Mouse (Mus musculus) intestine, embryonic 16.5 days (tissue): ENCODE results near the gene BC049352. TPM values are rescaled to one million over a fixed set of nuclear protein-coding genes. Genes with fewer than 3 reads are reported as not detected.
A peak's percentile ranks its signal among the peaks of the same experiment; 100 is the strongest.

Experiments used
- ATAC-seq: fragments of 200-750 bp; cut with Nextera tagmentation; 2 replicates; pipeline ENCODE4 v1.8.0; 2017; ENCODE audit warnings: moderate TSS enrichment, moderate library complexity
- H3K27ac ChIP-seq: fragments of 300-500 bp; sonication (generic); 2 replicates; pipeline ENCODE4 v1.5.1; 2014; ENCODE audit warnings: mild to moderate bottlenecking, low read length
- H3K27me3 ChIP-seq: fragments of 300-500 bp; sonication (generic); replicated peaks from 2 replicates; pipeline ENCODE4 v1.6.1; 2014; ENCODE audit warnings: low read length, control low read depth, mixed read lengths; ENCODE audit not compliant: control insufficient read depth, insufficient read depth
- H3K36me3 ChIP-seq: fragments of 300-500 bp; sonication (generic); 2 replicates; pipeline ENCODE4 v1.6.1; 2014; ENCODE audit warnings: low read length, control low read depth; ENCODE audit not compliant: control insufficient read depth, insufficient read depth
- H3K4me1 ChIP-seq: fragments of 300-500 bp; sonication (generic); 2 replicates; pipeline ENCODE4 v1.6.1; 2014; ENCODE audit warnings: low read length, control low read depth, mixed read lengths; ENCODE audit not compliant: control insufficient read depth, insufficient read depth
- H3K4me2 ChIP-seq: fragments of 300-500 bp; sonication (generic); 2 replicates; pipeline ENCODE4 v1.6.1; 2014; ENCODE audit warnings: low read depth, low read length, control low read depth
- H3K4me3 ChIP-seq: fragments of 300-500 bp; sonication (generic); 2 replicates; pipeline ENCODE4 v1.5.1; 2014; ENCODE audit warnings: mild to moderate bottlenecking, low read length
- H3K9ac ChIP-seq: fragments of 300-500 bp; sonication (generic); 2 replicates; pipeline ENCODE4 v1.6.1; 2014; ENCODE audit warnings: low read depth, low read length
- H3K9me3 ChIP-seq: fragments of 300-500 bp; sonication (generic); 2 replicates; pipeline ENCODE4 v1.6.1; 2016; ENCODE audit warnings: low read length, control low read depth; ENCODE audit not compliant: control insufficient read depth
- WGBS: fragments of 180-500 bp; shearing (Covaris S2); extraction: QIAGEN DNeasy Blood & Tissue Kit; methylation state at CpG from one replicate; pipeline ENCODE4 v1.1.7; 2014; 5-methylcytosine and 5-hydroxymethylcytosine counted together
- polyA plus RNA-seq: library from polyadenylated mRNA; unstranded; fragments of >200 nt; fragmentation: Nextera tagmentation; extraction: Ambion mirVana; gene quantifications from 2 replicates; pipeline ENCODE4 v1.2.1, GENCODE M21; 2015

Gene BC049352
- polyA plus RNA-seq, 1 experiment from 2014 or later, result 0.15 TPM

GRCm38 (mm10) chr9:45254021-45254420 is 72.2 kb downstream of the BC049352 start:
- H3K4me3 ChIP-seq, result no peak overlapping the region
- no peak for ATAC-seq

GRCm38 (mm10) chr9:45254605-45255004 is 72.8 kb downstream of the BC049352 start:
- no peak overlapping the region for H3K27ac ChIP-seq
- no peak overlapping the region for H3K9ac ChIP-seq
- H3K4me2 ChIP-seq, result no peak overlapping the region
- H3K4me3 ChIP-seq, result no peak overlapping the region
- no peaks in the 10 kb centered on the region for H3K4me1 ChIP-seq
- WGBS, result 63% methylated on average over 4 of the region's 4 CpGs
- no peak for ATAC-seq
- H3K27me3 ChIP-seq, result no peaks in the 10 kb centered on the region
- no peaks in the 10 kb centered on the region for H3K36me3 ChIP-seq
- no peaks in the 10 kb centered on the region for H3K9me3 ChIP-seq

More at GRCm38 (mm10) chr9:45254021-45254420, 72.2 kb downstream of the BC049352 start:
- no peaks in the 10 kb centered on the region for H3K4me1 ChIP-seq
- no peak overlapping the region for H3K4me2 ChIP-seq
- no peaks in the 10 kb centered on the region for H3K36me3 ChIP-seq
- H3K9me3 ChIP-seq, result no peaks in the 10 kb centered on the region
- H3K9ac ChIP-seq, result no peak overlapping the region
- WGBS, result 46% methylated on average over 6 of the region's 6 CpGs
- H3K27ac ChIP-seq, result no peak overlapping the region
- no peaks in the 10 kb centered on the region for H3K27me3 ChIP-seq

- 86% methylated on average over 4 of the region's 4 CpGs for WGBS
- Histone ChIP-seq H3K4me3 (no peak overlapping the region), H3K9ac (no peak overlapping the region), H3K4me2 (no peak overlapping the region), H3K9me3 (no peaks in the 10 kb centered on the region), H3K4me1 (no peaks in the 10 kb centered on the region), H3K27ac (no peak overlapping the region), H3K36me3 (no peaks in the 10 kb centered on the region), H3K27me3 (no peaks in the 10 kb centered on the region)
- ATAC-seq, result no peak
Measured at GRCm38 (mm10) chr9:45255431-45255830, 73.6 kb downstream of the BC049352 start.

GRCm38 (mm10) chr9:45255967-45256366 is 74.2 kb downstream of the BC049352 start:
- Histone ChIP-seq H3K27ac (no peak overlapping the region), H3K9me3 (no peaks in the 10 kb centered on the region), H3K9ac (no peak overlapping the region), H3K4me2 (no peak overlapping the region), H3K36me3 (no peaks in the 10 kb centered on the region), H3K4me1 (no peaks in the 10 kb centered on the region), H3K4me3 (no peak overlapping the region), H3K27me3 (no peaks in the 10 kb centered on the region)
- WGBS, result 80% methylated on average over 5 of the region's 5 CpGs
- ATAC-seq, result no peak

GRCm38 (mm10) chr9:45259065-45259464 is 77.3 kb downstream of the BC049352 start:
- no peaks in the 10 kb centered on the region for H3K27me3 ChIP-seq
- H3K4me2 ChIP-seq, result no peak overlapping the region
- 88% methylated on average over 13 of the region's 13 CpGs for WGBS
- no peaks in the 10 kb centered on the region for H3K9me3 ChIP-seq
- H3K4me3 ChIP-seq, result no peak overlapping the region
- no peak overlapping the region for H3K9ac ChIP-seq
- no peaks in the 10 kb centered on the region for H3K4me1 ChIP-seq
- ATAC-seq, result no peak
- no peaks in the 10 kb centered on the region for H3K36me3 ChIP-seq
- no peak overlapping the region for H3K27ac ChIP-seq

GRCm38 (mm10) chr9:45261466-45261865 is 79.7 kb downstream of the BC049352 start:
- no peak for ATAC-seq
- no peaks in the 10 kb centered on the region for H3K4me1 ChIP-seq
- H3K27ac ChIP-seq, result no peak overlapping the region
- H3K27me3 ChIP-seq, result no peaks in the 10 kb centered on the region
- H3K36me3 ChIP-seq, result no peaks in the 10 kb centered on the region
- no peak overlapping the region for H3K9ac ChIP-seq
- WGBS, result 57% methylated on average over 4 of the region's 4 CpGs
- H3K4me3 ChIP-seq, result no peak overlapping the region
- no peak overlapping the region for H3K4me2 ChIP-seq
- no peaks in the 10 kb centered on the region for H3K9me3 ChIP-seq

- Histone ChIP-seq H3K36me3 (no peaks in the 10 kb centered on the region), H3K27me3 (no peaks in the 10 kb centered on the region), H3K4me3 (no peak overlapping the region), H3K4me1 (no peaks in the 10 kb centered on the region), H3K27ac (no peak overlapping the region), H3K4me2 (no peak overlapping the region), H3K9ac (no peak overlapping the region), H3K9me3 (no peaks in the 10 kb centered on the region)
- no peak for ATAC-seq
- 77% methylated on average over 5 of the region's 5 CpGs for WGBS
Measured at GRCm38 (mm10) chr9:45261872-45262271, 80.1 kb downstream of the BC049352 start.

- H3K9me3 ChIP-seq, result no peaks in the 10 kb centered on the region
- WGBS, result 87% methylated on average over 4 of the region's 4 CpGs
- H3K27me3 ChIP-seq, result peaks cover 24% of the 10 kb centered on the region
- H3K4me1 ChIP-seq, result no peaks in the 10 kb centered on the region
- ATAC-seq, result no peak
- no peak overlapping the region for H3K4me3 ChIP-seq
- no peak overlapping the region for H3K27ac ChIP-seq
- H3K4me2 ChIP-seq, result no peak overlapping the region
- no peaks in the 10 kb centered on the region for H3K36me3 ChIP-seq
- no peak overlapping the region for H3K9ac ChIP-seq
Measured at GRCm38 (mm10) chr9:45267099-45267498, 85.3 kb downstream of the BC049352 start.

GRCm38 (mm10) chr9:45268079-45268478 is 86.3 kb downstream of the BC049352 start:
- H3K9me3 ChIP-seq, result no peaks in the 10 kb centered on the region
- H3K4me2 ChIP-seq, result no peak overlapping the region
- no peak overlapping the region for H3K9ac ChIP-seq
- 0 out of 2 replicates have a peak overlapping the region, but pooled peaks have one; percentile 39 for H3K4me3 ChIP-seq
- H3K36me3 ChIP-seq, result no peaks in the 10 kb centered on the region
- peaks cover 24% of the 10 kb centered on the region for H3K27me3 ChIP-seq
- ATAC-seq, result no peak
- H3K4me1 ChIP-seq, result no peaks in the 10 kb centered on the region
- 63% methylated on average over 4 of the region's 4 CpGs for WGBS
- no peak overlapping the region for H3K27ac ChIP-seq

- WGBS, result 8% methylated on average over 36 of the region's 36 CpGs
- Histone ChIP-seq H3K4me2 (peak within 1 kb of the TSS; percentile 63), H3K36me3 (no peaks in the 10 kb centered on the region), H3K4me3 (peak within 1 kb of the TSS; percentile 39), H3K9ac (peak within 1 kb of the TSS; percentile 39), H3K9me3 (no peaks in the 10 kb centered on the region), H3K27me3 (peaks cover 24% of the 10 kb centered on the region), H3K27ac (no peak within 1 kb of the TSS), H3K4me1 (no peaks in the 10 kb centered on the region)
- peak; percentile 53; the same call in 1 of the 2 replicates for ATAC-seq
Measured at GRCm38 (mm10) chr9:45268597-45269325, 87.0 kb downstream of the BC049352 start, which contains the start of gene Il10ra. Gene Il10ra, minus strand, starts transcription at chr9:45269149.
